8 mouse cellular contexts compared by ENCODE assay signal in the genomic region with DNA sequence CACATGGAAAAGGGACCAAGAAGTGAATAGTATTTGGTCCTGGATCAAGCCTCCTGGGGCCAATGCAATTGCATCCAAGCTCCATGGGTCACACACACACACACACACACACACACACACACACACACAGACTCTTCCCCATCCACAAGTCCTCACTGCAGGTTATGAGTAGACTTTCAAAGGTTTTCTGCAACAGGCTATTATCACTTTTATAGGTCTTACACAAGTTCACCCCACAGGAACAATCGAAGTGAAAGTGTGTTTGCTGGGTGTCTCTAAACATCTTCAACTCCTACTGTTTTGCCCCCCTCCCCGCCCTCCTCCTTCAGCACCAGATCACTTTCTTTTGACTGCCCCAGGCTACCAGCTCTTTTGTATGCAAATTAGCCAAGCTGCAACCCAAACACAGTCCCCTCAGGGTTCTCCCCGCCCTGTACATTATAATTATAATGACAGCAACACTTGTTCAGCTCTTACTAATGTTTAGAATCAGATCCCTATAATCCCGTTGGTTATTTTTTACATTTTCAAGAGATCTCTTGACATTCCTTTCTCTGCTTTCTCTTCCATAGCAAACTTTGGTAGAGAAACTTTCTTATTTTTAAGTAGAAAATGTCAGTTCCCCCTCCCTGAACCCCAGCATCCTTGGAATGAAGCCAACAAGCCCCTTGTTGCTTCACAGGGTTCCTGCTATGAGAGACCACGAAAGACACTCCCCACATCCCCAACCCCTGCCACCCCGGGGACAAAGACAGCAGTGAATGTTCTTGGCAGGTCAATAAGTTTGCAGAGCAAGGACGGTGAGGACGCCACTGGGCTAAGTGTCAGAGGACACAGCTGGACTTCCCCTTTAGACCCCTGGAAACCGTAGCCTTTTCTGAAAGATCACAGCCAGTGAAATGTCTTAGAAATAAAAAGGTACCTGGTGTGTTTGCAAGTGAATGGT. TPM values are rescaled to one million over a fixed set of nuclear protein-coding genes. Genes with fewer than 3 reads are reported as not detected.
DNase-seq lines count a peak whose midpoint lies in the region; ATAC-seq and TF ChIP-seq lines count a peak whose summit lies in the region.

No protein-coding gene starts in this region.

- no peak for ATAC-seq in lung, postnatal 0 days
- ATAC-seq in embryonic facial prominence, embryonic 14.5 days (ENCODE audit: low read depth) = 0 out of 2 replicates have a peak, but pooled peaks have one; percentile 7
- 0 out of 2 replicates have a peak, but pooled peaks have one; percentile 7 for ATAC-seq in limb, embryonic 11.5 days (ENCODE audit: insufficient number of reproducible peaks, low FRiP score, low TSS enrichment, low read depth)
- no peak; the same call in 1 of the 2 replicates for ATAC-seq in stomach, embryonic 15.5 days (ENCODE audit: insufficient read depth, low FRiP score, low read depth)

- H3K4me1 ChIP-seq in lung, postnatal 0 days (ENCODE audit: insufficient read depth, low read depth, low read length) = peaks cover 13% of the 10 kb centered on the region; the same call in 1 of the 2 replicates
- H3K4me1 ChIP-seq in embryonic facial prominence, embryonic 14.5 days (ENCODE audit: control insufficient read depth, insufficient read depth, low read length) = peaks cover 20% of the 10 kb centered on the region
- H3K4me1 ChIP-seq in limb, embryonic 11.5 days (ENCODE audit: control insufficient read depth, insufficient read depth, low read length) = no peaks in the 10 kb centered on the region
- H3K4me1 ChIP-seq in stomach, embryonic 15.5 days = peaks cover 17% of the 10 kb centered on the region

- no peaks in the 10 kb centered on the region for H3K27me3 ChIP-seq in lung, postnatal 0 days (replicated peaks; ENCODE audit: insufficient read depth, low read length)
- no peaks in the 10 kb centered on the region for H3K27me3 ChIP-seq in embryonic facial prominence, embryonic 14.5 days (replicated peaks; ENCODE audit: control insufficient read depth, insufficient read depth, low read length)
- H3K27me3 ChIP-seq in limb, embryonic 11.5 days (ENCODE audit: control insufficient read depth, insufficient read depth, low read length) = no peaks in the 10 kb centered on the region
- H3K27me3 ChIP-seq in stomach, embryonic 15.5 days (replicated peaks) = no peaks in the 10 kb centered on the region

- DNase-seq in lung, postnatal 0 days (ENCODE audit: low spot score) = no peak
- no peak for DNase-seq in lung, postnatal 4 days
- DNase-seq in embryonic facial prominence, embryonic 14.5 days (ENCODE audit: low spot score) = peak; percentile 23
- no peak for DNase-seq in limb, embryonic 11.5 days (ENCODE audit: low spot score)
- DNase-seq in cerebellum, adult 18-20 months = no peak
- DNase-seq in layer of hippocampus, postnatal 10 days (ENCODE audit: low spot score in 2 of 2) = no peak
- DNase-seq in ovary, postnatal 14 days (ENCODE audit: low spot score) = no peak

- H3K4me3 ChIP-seq in lung, postnatal 0 days (ENCODE audit: low read depth, low read length) = peak overlapping the region; percentile 14
- H3K4me3 ChIP-seq in embryonic facial prominence, embryonic 14.5 days (ENCODE audit: low read depth, low read length) = peak overlapping the region; percentile 48
- peak overlapping the region; percentile 30 for H3K4me3 ChIP-seq in limb, embryonic 11.5 days (ENCODE audit: low read depth, low read length)
- H3K4me3 ChIP-seq in stomach, embryonic 15.5 days (replicated peaks) = peak overlapping the region; percentile 41

- no peak for TF ChIP-seq EP300 in lung, postnatal 0 days (IDR thresholded peaks at IDR 0.05)

- 0 out of 2 replicates have a peak overlapping the region, but pooled peaks have one; percentile 27 for H3K27ac ChIP-seq in lung, postnatal 0 days (ENCODE audit: low read length)
- H3K27ac ChIP-seq in embryonic facial prominence, embryonic 14.5 days (replicated peaks; ENCODE audit: low read depth, low read length) = peak overlapping the region; percentile 77
- no peak overlapping the region for H3K27ac ChIP-seq in limb, embryonic 11.5 days (replicated peaks; ENCODE audit: low read depth, low read length)
- peak overlapping the region; percentile 73; the same call in 1 of the 2 replicates for H3K27ac ChIP-seq in stomach, embryonic 15.5 days

- WGBS in lung, postnatal 0 days = 16% methylated on average over 9 of the region's 9 CpGs
- 6% methylated on average over 9 of the region's 9 CpGs for WGBS in embryonic facial prominence, embryonic 14.5 days
- 7% methylated on average over 9 of the region's 9 CpGs for WGBS in limb, embryonic 11.5 days
- 19% methylated on average over 9 of the region's 9 CpGs for WGBS in stomach, embryonic 15.5 days

- 0 out of 2 replicates have a peak overlapping the region, but pooled peaks have one; percentile 1 for H3K9ac ChIP-seq in lung, postnatal 0 days (replicated peaks; ENCODE audit: low read depth)
- peak overlapping the region; percentile 69 for H3K9ac ChIP-seq in embryonic facial prominence, embryonic 14.5 days (ENCODE audit: low read depth, low read length)
- H3K9ac ChIP-seq in limb, embryonic 11.5 days (ENCODE audit: low read length) = peak overlapping the region; percentile 38; the same call in 1 of the 2 replicates
- H3K9ac ChIP-seq in stomach, embryonic 15.5 days = 0 out of 2 replicates have a peak overlapping the region, but pooled peaks have one; percentile 17

- no peaks in the 10 kb centered on the region for H3K9me3 ChIP-seq in lung, postnatal 0 days (ENCODE audit: low read length)
- H3K9me3 ChIP-seq in embryonic facial prominence, embryonic 14.5 days (ENCODE audit: control insufficient read depth, low read length) = no peaks in the 10 kb centered on the region
- H3K9me3 ChIP-seq in limb, embryonic 11.5 days (ENCODE audit: control insufficient read depth, low read length) = no peaks in the 10 kb centered on the region
- H3K9me3 ChIP-seq in stomach, embryonic 15.5 days = no peaks in the 10 kb centered on the region

- no peak for TF ChIP-seq CTCF in lung, postnatal 0 days (IDR thresholded peaks at IDR 0.05)

- H3K4me2 ChIP-seq in lung, postnatal 0 days (replicated peaks; ENCODE audit: low read depth, low read length) = peak overlapping the region; percentile 41
- peak overlapping the region; percentile 58 for H3K4me2 ChIP-seq in embryonic facial prominence, embryonic 14.5 days (ENCODE audit: low read depth, low read length)
- peak overlapping the region; percentile 53 for H3K4me2 ChIP-seq in limb, embryonic 11.5 days (ENCODE audit: low read depth, severe bottlenecking)
- peak overlapping the region; percentile 50 for H3K4me2 ChIP-seq in stomach, embryonic 15.5 days

- H3K36me3 ChIP-seq in lung, postnatal 0 days (ENCODE audit: insufficient read depth, low read length) = no peaks in the 10 kb centered on the region
- peaks cover 20% of the 10 kb centered on the region for H3K36me3 ChIP-seq in embryonic facial prominence, embryonic 14.5 days (ENCODE audit: control insufficient read depth, insufficient read depth, low read length)
- H3K36me3 ChIP-seq in limb, embryonic 11.5 days (ENCODE audit: control insufficient read depth, insufficient read depth, low read length) = no peaks in the 10 kb centered on the region
- no peaks in the 10 kb centered on the region for H3K36me3 ChIP-seq in stomach, embryonic 15.5 days

RNA-seq across cellular contexts. Expression of a gene that starts 0.7 kb away (rescaled TPM):
- polyA plus RNA-seq in lung, postnatal 0 days (2015; fragmentation: Nextera tagmentation; extraction: Ambion mirVana) = 5.1 and 5.4 TPM in 2 replicates
- polyA plus RNA-seq in embryonic facial prominence, embryonic 14.5 days (2014; fragmentation: Nextera tagmentation; extraction: Ambion mirVana) = 133 and 141 TPM in 2 replicates
- polyA plus RNA-seq in limb, embryonic 11.5 days (2014; fragmentation: Nextera tagmentation; extraction: Ambion mirVana) = 2.2 TPM in 2 replicates
- 35.0 and 35.2 TPM in 2 replicates for polyA plus RNA-seq in stomach, embryonic 15.5 days (2015; fragmentation: Nextera tagmentation; extraction: Ambion mirVana)
- total RNA-seq in layer of hippocampus, postnatal 10 days (2021) = 1 to 10 TPM; 4.1 to 4.2 TPM

Comparison
In these comparisons a context has a peak if more than half of its experiments do, and no peak if none do; other contexts are left out.
1. ATAC-seq: peak in embryonic facial prominence, embryonic 14.5 days (single experiment) and limb, embryonic 11.5 days (single experiment); none in lung, postnatal 0 days (single experiment) and stomach, embryonic 15.5 days (single experiment).
2. H3K9ac ChIP-seq: peak in every context shown above with its lines; median percentile 69 in embryonic facial prominence, embryonic 14.5 days; 38 in limb, embryonic 11.5 days; 17 in stomach, embryonic 15.5 days; 1 in lung, postnatal 0 days.
3. Peak in every context shown above with its lines, with median percentiles within 50 percentile points of each other: H3K4me2 ChIP-seq and H3K4me3 ChIP-seq.